10 mouse cellular contexts compared by ENCODE assay signal in genomic region chr5:75257067-75257466, GRCm38 (mm10).
"Had no signal": no experiment of that assay in that cellular context is flagged by ENCODE, and none has a peak within 500 bp of the region (broad histone marks: within the 10 kb centered on the region; RNA-seq: fewer than 3 reads in every experiment).

No protein-coding gene starts in this region.

- H3K36me3 ChIP-seq: limb, embryonic 12.5 days; liver, embryonic 13.5 days; midbrain, embryonic 12.5 days; stomach, embryonic 15.5 days had no signal

- H3K4me2 ChIP-seq: limb, embryonic 12.5 days; liver, embryonic 13.5 days; midbrain, embryonic 12.5 days; stomach, embryonic 15.5 days had no signal

- H3K4me1 ChIP-seq: limb, embryonic 12.5 days; liver, embryonic 13.5 days; midbrain, embryonic 12.5 days; stomach, embryonic 15.5 days had no signal

- H3K27ac ChIP-seq: limb, embryonic 12.5 days; liver, embryonic 13.5 days; midbrain, embryonic 12.5 days; stomach, embryonic 15.5 days had no signal

- H3K27me3 ChIP-seq: limb, embryonic 12.5 days; liver, embryonic 13.5 days; midbrain, embryonic 12.5 days; stomach, embryonic 15.5 days had no signal

- H3K9me3 ChIP-seq: limb, embryonic 12.5 days; liver, embryonic 13.5 days; midbrain, embryonic 12.5 days; stomach, embryonic 15.5 days had no signal

- H3K9ac ChIP-seq: limb, embryonic 12.5 days; liver, embryonic 13.5 days; liver, postnatal 0 days; midbrain, embryonic 12.5 days; stomach, embryonic 15.5 days had no signal

- ATAC-seq: liver, postnatal 0 days had no signal

- DNase-seq: layer of hippocampus, adult 9-11 months; liver; liver, embryonic 13.5 days; liver, postnatal 0 days; right cerebral cortex, postnatal 14 days; thymus, adult 2 months; thymus, postnatal 25 days had no signal

- H3K4me3 ChIP-seq: limb, embryonic 12.5 days; liver, embryonic 13.5 days; midbrain, embryonic 12.5 days; stomach, embryonic 15.5 days had no signal
